Comparison of ENCODE assay signal across 8 mouse cellular contexts in genomic region chr17:85799081-85799864, GRCm38 (mm10).
DNase-seq lines count a peak whose midpoint lies in the region; ATAC-seq lines count a peak whose summit lies in the region.

No protein-coding gene starts in this region.

- peaks cover 87% of the 10 kb centered on the region for H3K27me3 ChIP-seq in heart, embryonic 13.5 days (replicated peaks)
- peaks cover 98% of the 10 kb centered on the region for H3K27me3 ChIP-seq in embryonic facial prominence, embryonic 10.5 days (replicated peaks; ENCODE audit: low read depth, poor library complexity, severe bottlenecking)
- H3K27me3 ChIP-seq in intestine, embryonic 16.5 days (replicated peaks; ENCODE audit: control insufficient read depth, insufficient read depth, low read length), result peaks cover 53% of the 10 kb centered on the region

- DNase-seq in heart, postnatal 36 days, result no peak
- peak; percentile 57 for DNase-seq in embryonic facial prominence, embryonic 10.5 days (ENCODE audit: low spot score)
- peak; percentile 49 for DNase-seq in neural tube, embryonic 10.5 days (ENCODE audit: extremely low spot score, low spot score)
- DNase-seq in left cerebral cortex, postnatal 14 days (ENCODE audit: low spot score in 2 of 2), result no peak
- DNase-seq in cerebellum, adult 11 months, result no peak
- no peak for DNase-seq in B cell, adult 2 months

- H3K9me3 ChIP-seq in heart, embryonic 13.5 days, result no peaks in the 10 kb centered on the region
- H3K9me3 ChIP-seq in embryonic facial prominence, embryonic 10.5 days, result no peaks in the 10 kb centered on the region
- H3K9me3 ChIP-seq in intestine, embryonic 16.5 days (ENCODE audit: control insufficient read depth, low read length), result no peaks in the 10 kb centered on the region

- peak overlapping the region; percentile 57 for H3K4me3 ChIP-seq in heart, embryonic 13.5 days
- H3K4me3 ChIP-seq in embryonic facial prominence, embryonic 10.5 days, result peak overlapping the region; percentile 73
- H3K4me3 ChIP-seq in intestine, embryonic 16.5 days (ENCODE audit: low read length), result peak overlapping the region; percentile 48

- peaks cover 21% of the 10 kb centered on the region for H3K4me1 ChIP-seq in heart, embryonic 13.5 days
- peaks cover 78% of the 10 kb centered on the region for H3K4me1 ChIP-seq in embryonic facial prominence, embryonic 10.5 days
- peaks cover 18% of the 10 kb centered on the region for H3K4me1 ChIP-seq in intestine, embryonic 16.5 days (ENCODE audit: control insufficient read depth, insufficient read depth, low read length)

- intact Hi-C loops in heart, postnatal 36 days (cut with DNase I), result no loop called here
- intact Hi-C loops in left cerebral cortex, postnatal 14 days (cut with DNase I), result loop anchor here (10.0 kb wide), 1 partner anchor 194 kb away; no protein-coding TSS in a partner anchor

- H3K27ac ChIP-seq in heart, embryonic 13.5 days (replicated peaks), result no peak overlapping the region
- H3K27ac ChIP-seq in embryonic facial prominence, embryonic 10.5 days (replicated peaks), result peak overlapping the region; percentile 91
- no peak overlapping the region for H3K27ac ChIP-seq in intestine, embryonic 16.5 days (ENCODE audit: low read length)

- peak overlapping the region; percentile 92 for H3K4me2 ChIP-seq in heart, embryonic 13.5 days
- peak overlapping the region; percentile 93 for H3K4me2 ChIP-seq in intestine, embryonic 16.5 days (ENCODE audit: low read depth, low read length)

- no peaks in the 10 kb centered on the region for H3K36me3 ChIP-seq in heart, embryonic 13.5 days
- H3K36me3 ChIP-seq in embryonic facial prominence, embryonic 10.5 days (replicated peaks), result no peaks in the 10 kb centered on the region
- no peaks in the 10 kb centered on the region for H3K36me3 ChIP-seq in intestine, embryonic 16.5 days (ENCODE audit: control insufficient read depth, insufficient read depth, low read length)

- H3K9ac ChIP-seq in heart, embryonic 13.5 days, result peak overlapping the region; percentile 74
- peak overlapping the region; percentile 61; the same call in 1 of the 2 replicates for H3K9ac ChIP-seq in intestine, embryonic 16.5 days (ENCODE audit: low read depth, low read length)

- WGBS in heart, embryonic 13.5 days, result 2% methylated on average over 22 of the region's 22 CpGs
- WGBS in embryonic facial prominence, embryonic 10.5 days, result under 1% methylated on average over 22 of the region's 22 CpGs
- WGBS in intestine, embryonic 16.5 days, result 3% methylated on average over 22 of the region's 22 CpGs

- ATAC-seq in heart, embryonic 13.5 days (ENCODE audit: extremely low read depth, insufficient number of reproducible peaks, low FRiP score, low TSS enrichment), result no peak
- ATAC-seq in intestine, embryonic 16.5 days, result peak; percentile 53; the same call in 1 of the 2 replicates

Comparison
In these comparisons a context has a peak if more than half of its experiments do, and no peak if none do; other contexts are left out.
1. DNase-seq: peak in embryonic facial prominence, embryonic 10.5 days (single experiment) and neural tube, embryonic 10.5 days (single experiment); none in heart, postnatal 36 days (0 of 2), left cerebral cortex, postnatal 14 days (0 of 2), cerebellum, adult 11 months (single experiment) and B cell, adult 2 months (0 of 2).
2. Peak in every context shown above with its lines, with median percentiles within 50 percentile points of each other: H3K4me3 ChIP-seq.